Mouse (Mus musculus): ENCODE measurements around the gene Reln. TPM values are rescaled to one million over a fixed set of nuclear protein-coding genes. Genes with fewer than 3 reads are reported as not detected.

The Reln gene
- polyA plus RNA-seq, 1 experiment from 2014 or later, result 2.8 TPM

DNA sequence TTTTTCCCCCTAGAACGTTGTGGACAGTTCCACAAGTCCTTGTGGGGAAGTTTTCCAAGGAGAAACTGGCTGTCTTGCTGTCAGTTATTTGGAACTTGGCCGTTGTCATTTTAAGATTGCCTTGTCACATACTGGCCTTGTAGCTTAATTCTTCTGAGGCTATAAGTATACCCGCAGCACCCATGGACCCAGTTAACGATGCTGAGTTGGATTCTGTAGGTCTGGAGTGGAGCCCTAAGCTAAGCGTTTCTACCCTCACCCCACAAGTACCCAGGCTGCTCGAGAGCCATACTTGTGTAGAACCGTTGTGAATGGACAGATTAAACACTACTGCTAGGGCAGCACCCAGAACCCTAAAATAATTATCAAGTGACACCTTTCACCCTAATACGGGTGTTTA, 477.8 kb downstream of the Reln start:
- Histone ChIP-seq H3K4me2 (ENCODE audit: low read length) (no peak overlapping the region), H3K9ac (ENCODE audit: low read length) (no peak overlapping the region), H3K27ac (replicated peaks in 1 of 2; ENCODE audit: control insufficient read depth in 1 of 2, insufficient read depth in 1 of 2, low read depth in 2 of 2, low read length in 2 of 2) (no peak overlapping the region), H3K27me3 (ENCODE audit: control insufficient read depth, insufficient read depth, low read length) (peaks cover 12% of the 10 kb centered on the region; the same call in 1 of the 2 replicates), H3K4me3 (ENCODE audit: control insufficient read depth in 1 of 2, insufficient read depth in 1 of 2, low read depth in 1 of 2, low read length in 2 of 2) (no peak overlapping the region), H3K36me3 (ENCODE audit: control insufficient read depth, insufficient read depth, low read length) (no peaks in the 10 kb centered on the region), H3K4me1 (ENCODE audit: control insufficient read depth in 2 of 2, insufficient read depth in 2 of 2, low read length in 2 of 2) (peaks cover 2 to 3% of the 10 kb centered on the region in 2 experiments; a peak in 1 of 4 replicates), H3K9me3 (ENCODE audit: control insufficient read depth, low read length) (no peaks in the 10 kb centered on the region)
- ATAC-seq (ENCODE audit: insufficient number of reproducible peaks, insufficient read depth, low FRiP score, low read depth), result no peak
- 63% methylated on average over 8 of the region's 8 CpGs for WGBS

GRCm38 (mm10) chr5:21866311-21866712, 478.2 kb downstream of the Reln start:
- H3K4me3 ChIP-seq (ENCODE audit: control insufficient read depth in 1 of 2, insufficient read depth in 1 of 2, low read depth in 1 of 2, low read length in 2 of 2), result no peak overlapping the region
- no peak for ATAC-seq (ENCODE audit: insufficient number of reproducible peaks, insufficient read depth, low FRiP score, low read depth)
- no peak overlapping the region for H3K27ac ChIP-seq (replicated peaks in 1 of 2; ENCODE audit: control insufficient read depth in 1 of 2, insufficient read depth in 1 of 2, low read depth in 2 of 2, low read length in 2 of 2)

DNA sequence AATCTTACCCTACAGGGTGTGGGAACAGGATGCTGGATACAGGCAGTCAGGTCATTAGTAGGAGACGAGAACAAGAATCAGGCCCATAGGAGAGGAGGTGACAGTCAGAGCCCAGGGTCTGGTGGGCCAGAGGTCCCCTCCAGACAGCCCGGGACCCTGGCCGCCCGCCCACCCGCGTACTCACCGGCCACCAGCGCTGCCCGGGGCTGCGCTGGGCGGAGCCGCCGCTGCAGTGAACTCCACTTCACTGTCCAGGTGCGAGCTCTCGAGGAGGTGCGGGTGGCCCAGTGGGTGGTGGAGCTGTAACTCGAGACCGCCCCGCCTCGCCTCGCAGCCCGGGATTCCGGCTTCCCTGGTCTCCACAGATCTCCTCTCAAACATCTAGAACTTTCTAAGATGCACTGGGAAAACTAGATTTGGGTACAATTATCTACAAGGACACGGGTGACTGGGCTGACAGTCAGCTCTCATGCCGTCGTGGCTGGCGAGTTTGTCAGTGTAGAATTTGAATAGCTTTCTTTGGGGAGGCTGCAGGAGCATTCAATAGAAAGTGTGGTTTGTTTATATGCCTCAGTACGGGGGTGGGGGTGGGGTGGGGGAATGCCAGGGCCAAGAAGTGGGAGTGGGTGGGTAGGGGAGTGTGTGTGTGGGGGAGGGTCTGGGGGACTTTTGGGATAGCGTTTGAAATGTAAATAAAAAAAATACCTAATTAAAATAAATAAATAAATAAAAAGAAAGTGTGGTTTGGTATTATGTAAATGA, 479.0 kb downstream of the Reln start, which contains the start of gene Slc26a5:
TSS of gene Slc26a5 (minus strand) at position 259 of the 762 bp plus-strand sequence.
- Histone ChIP-seq H3K9me3 (ENCODE audit: control insufficient read depth, low read length) (no peaks in the 10 kb centered on the region), H3K9ac (ENCODE audit: low read length) (no peak within 1 kb of the TSS), H3K4me2 (ENCODE audit: low read length) (peak within 1 kb of the TSS; percentile 60), H3K4me3 (ENCODE audit: control insufficient read depth in 1 of 2, insufficient read depth in 1 of 2, low read depth in 1 of 2, low read length in 2 of 2) (peak within 1 kb of the TSS; percentile 8 to 23; a peak in 3 of 4 replicates), H3K4me1 (ENCODE audit: control insufficient read depth in 2 of 2, insufficient read depth in 2 of 2, low read length in 2 of 2) (peaks cover 2 to 3% of the 10 kb centered on the region in 2 experiments; a peak in 1 of 4 replicates), H3K27ac (replicated peaks in 1 of 2; ENCODE audit: control insufficient read depth in 1 of 2, insufficient read depth in 1 of 2, low read depth in 2 of 2, low read length in 2 of 2) (no peak within 1 kb of the TSS), H3K27me3 (ENCODE audit: control insufficient read depth, insufficient read depth, low read length) (peaks cover 12% of the 10 kb centered on the region; the same call in 1 of the 2 replicates), H3K36me3 (ENCODE audit: control insufficient read depth, insufficient read depth, low read length) (no peaks in the 10 kb centered on the region)
- under 1% methylated on average over 29 of the region's 29 CpGs for WGBS
- ATAC-seq (ENCODE audit: insufficient number of reproducible peaks, insufficient read depth, low FRiP score, low read depth), result 0 out of 2 replicates have a peak, but pooled peaks have one; percentile 21

More at GRCm38 (mm10) chr5:21866311-21866712, 478.2 kb downstream of the Reln start:
- H3K36me3 ChIP-seq (ENCODE audit: control insufficient read depth, insufficient read depth, low read length), result no peaks in the 10 kb centered on the region
- 19% methylated on average over 6 of the region's 6 CpGs for WGBS
- H3K4me1 ChIP-seq (ENCODE audit: control insufficient read depth in 2 of 2, insufficient read depth in 2 of 2, low read length in 2 of 2), result peaks cover 2 to 3% of the 10 kb centered on the region in 2 experiments; a peak in 1 of 4 replicates
- peaks cover 12% of the 10 kb centered on the region; the same call in 1 of the 2 replicates for H3K27me3 ChIP-seq (ENCODE audit: control insufficient read depth, insufficient read depth, low read length)
- peak overlapping the region; percentile 60 for H3K4me2 ChIP-seq (ENCODE audit: low read length)
- H3K9ac ChIP-seq (ENCODE audit: low read length), result no peak overlapping the region
- H3K9me3 ChIP-seq (ENCODE audit: control insufficient read depth, low read length), result no peaks in the 10 kb centered on the region

GRCm38 (mm10) chr5:21858653-21859052, 485.8 kb downstream of the Reln start:
- H3K27ac ChIP-seq (replicated peaks in 1 of 2; ENCODE audit: control insufficient read depth in 1 of 2, insufficient read depth in 1 of 2, low read depth in 2 of 2, low read length in 2 of 2), result no peak overlapping the region
- WGBS, result 80% methylated on average over 7 of the region's 7 CpGs

DNA sequence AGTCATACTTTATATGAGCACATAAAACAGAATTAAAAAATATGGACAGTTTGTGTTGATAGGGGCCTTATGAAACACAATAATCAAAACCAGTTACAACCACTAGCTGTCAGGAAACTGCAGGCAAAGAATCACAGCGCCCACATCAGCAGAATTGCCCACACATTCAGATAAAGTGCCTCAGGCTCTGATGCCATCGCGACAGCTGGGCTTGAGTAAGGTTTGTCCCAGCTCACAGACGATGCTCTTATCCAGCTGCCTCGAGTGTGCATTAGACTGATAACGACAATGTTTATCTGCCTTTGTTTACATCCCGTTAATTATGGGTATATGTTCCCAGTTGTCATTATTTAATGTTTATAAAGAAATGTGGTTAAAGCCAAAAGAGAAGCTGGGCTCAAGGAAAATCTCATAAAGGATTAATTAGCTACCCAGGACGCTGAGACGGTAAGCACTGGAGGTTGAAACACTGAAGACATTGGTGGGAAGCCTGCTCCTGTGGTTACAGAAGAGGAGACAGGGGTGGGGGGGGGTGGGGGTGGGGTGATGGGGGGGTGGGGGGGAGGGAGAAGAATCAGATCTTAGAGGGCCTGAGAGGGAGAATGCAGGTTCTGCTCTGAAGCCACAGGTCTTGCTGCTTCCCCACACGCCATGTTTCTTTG, 492.7 kb downstream of the Reln start:
- Histone ChIP-seq H3K36me3 (ENCODE audit: control insufficient read depth, insufficient read depth, low read length) (no peaks in the 10 kb centered on the region), H3K9me3 (ENCODE audit: control insufficient read depth, low read length) (no peaks in the 10 kb centered on the region), H3K27ac (replicated peaks in 1 of 2; ENCODE audit: control insufficient read depth in 1 of 2, insufficient read depth in 1 of 2, low read depth in 2 of 2, low read length in 2 of 2) (no peak overlapping the region), H3K4me1 (ENCODE audit: control insufficient read depth in 2 of 2, insufficient read depth in 2 of 2, low read length in 2 of 2) (no peaks in the 10 kb centered on the region), H3K4me3 (ENCODE audit: control insufficient read depth in 1 of 2, insufficient read depth in 1 of 2, low read depth in 1 of 2, low read length in 2 of 2) (no peak overlapping the region), H3K4me2 (ENCODE audit: low read length) (no peak overlapping the region), H3K9ac (ENCODE audit: low read length) (no peak overlapping the region), H3K27me3 (ENCODE audit: control insufficient read depth, insufficient read depth, low read length) (no peaks in the 10 kb centered on the region)
- ATAC-seq (ENCODE audit: insufficient number of reproducible peaks, insufficient read depth, low FRiP score, low read depth), result no peak
- 43% methylated on average over 10 of the region's 10 CpGs for WGBS

More at GRCm38 (mm10) chr5:21858653-21859052, 485.8 kb downstream of the Reln start:
- no peak overlapping the region for H3K9ac ChIP-seq (ENCODE audit: low read length)
- H3K4me2 ChIP-seq (ENCODE audit: low read length), result no peak overlapping the region
- H3K27me3 ChIP-seq (ENCODE audit: control insufficient read depth, insufficient read depth, low read length), result no peaks in the 10 kb centered on the region
- no peaks in the 10 kb centered on the region for H3K36me3 ChIP-seq (ENCODE audit: control insufficient read depth, insufficient read depth, low read length)
- ATAC-seq (ENCODE audit: insufficient number of reproducible peaks, insufficient read depth, low FRiP score, low read depth), result no peak
- H3K9me3 ChIP-seq (ENCODE audit: control insufficient read depth, low read length), result no peaks in the 10 kb centered on the region
- no peaks in the 10 kb centered on the region for H3K4me1 ChIP-seq (ENCODE audit: control insufficient read depth in 2 of 2, insufficient read depth in 2 of 2, low read length in 2 of 2)
- H3K4me3 ChIP-seq (ENCODE audit: control insufficient read depth in 1 of 2, insufficient read depth in 1 of 2, low read depth in 1 of 2, low read length in 2 of 2), result no peak overlapping the region

DNA sequence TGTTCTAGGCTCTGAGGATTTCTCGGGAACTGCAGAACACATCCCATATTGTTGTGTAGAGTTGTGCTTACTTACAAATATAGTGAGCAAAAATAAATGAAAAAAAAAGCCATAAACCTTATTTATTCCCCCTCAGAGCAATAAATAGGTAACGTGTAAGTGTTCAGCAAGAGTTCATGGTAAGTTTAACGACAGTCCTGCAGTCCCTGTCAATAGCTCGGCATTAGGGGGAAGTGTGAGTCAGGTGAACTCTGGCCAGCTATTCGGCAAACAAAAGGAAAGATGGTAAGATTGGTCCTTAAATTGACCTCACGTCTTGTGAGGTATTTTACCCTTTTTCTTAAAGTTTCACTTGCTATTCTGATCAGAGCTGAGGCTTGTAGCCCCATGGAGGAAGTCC, 497.1 kb downstream of the Reln start:
- Histone ChIP-seq H3K9me3 (ENCODE audit: control insufficient read depth, low read length) (no peaks in the 10 kb centered on the region), H3K36me3 (ENCODE audit: control insufficient read depth, insufficient read depth, low read length) (no peaks in the 10 kb centered on the region), H3K9ac (ENCODE audit: low read length) (no peak overlapping the region), H3K4me1 (ENCODE audit: control insufficient read depth in 2 of 2, insufficient read depth in 2 of 2, low read length in 2 of 2) (no peaks in the 10 kb centered on the region), H3K4me3 (ENCODE audit: control insufficient read depth in 1 of 2, insufficient read depth in 1 of 2, low read depth in 1 of 2, low read length in 2 of 2) (no peak overlapping the region), H3K4me2 (ENCODE audit: low read length) (no peak overlapping the region), H3K27ac (replicated peaks in 1 of 2; ENCODE audit: control insufficient read depth in 1 of 2, insufficient read depth in 1 of 2, low read depth in 2 of 2, low read length in 2 of 2) (no peak overlapping the region), H3K27me3 (ENCODE audit: control insufficient read depth, insufficient read depth, low read length) (no peaks in the 10 kb centered on the region)
- 74% methylated on average over 6 of the region's 6 CpGs for WGBS
- ATAC-seq (ENCODE audit: insufficient number of reproducible peaks, insufficient read depth, low FRiP score, low read depth), result no peak

DNA sequence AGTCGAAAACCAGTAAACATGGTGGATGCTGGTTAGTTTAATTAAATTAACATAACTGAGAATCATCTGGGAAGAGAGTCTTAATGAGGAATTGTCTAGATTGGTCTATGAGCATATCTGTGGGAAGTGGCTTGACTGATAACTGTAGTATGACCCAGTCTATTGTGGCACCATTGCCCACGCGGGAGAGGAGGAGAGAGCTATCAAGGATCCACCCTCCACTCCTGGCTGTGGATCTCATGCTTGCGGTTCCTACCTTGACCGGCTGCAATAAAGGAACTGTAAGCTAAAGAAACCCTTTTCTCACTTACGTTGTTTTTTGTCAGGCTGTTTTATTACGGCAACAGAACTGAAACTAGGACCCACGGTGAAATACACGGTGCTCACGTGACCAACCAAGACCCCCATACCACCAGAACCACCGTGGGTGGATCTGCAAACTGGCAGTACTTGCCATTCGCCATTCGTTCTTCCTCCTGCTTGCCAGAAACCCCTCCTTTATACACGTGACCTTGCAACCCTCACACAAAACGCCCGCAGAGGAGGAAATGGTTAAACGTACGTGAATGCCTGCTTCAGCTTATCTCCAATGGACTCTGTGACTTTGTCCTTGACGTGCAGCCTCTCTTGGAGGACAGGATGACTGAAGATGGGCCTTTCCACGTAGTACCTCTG, 497.7 kb downstream of the Reln start:
- H3K9me3 ChIP-seq (ENCODE audit: control insufficient read depth, low read length), result no peaks in the 10 kb centered on the region
- no peak for ATAC-seq (ENCODE audit: insufficient number of reproducible peaks, insufficient read depth, low FRiP score, low read depth)
- H3K36me3 ChIP-seq (ENCODE audit: control insufficient read depth, insufficient read depth, low read length), result no peaks in the 10 kb centered on the region
- H3K4me1 ChIP-seq (ENCODE audit: control insufficient read depth in 2 of 2, insufficient read depth in 2 of 2, low read length in 2 of 2), result no peaks in the 10 kb centered on the region
- WGBS, result 72% methylated on average over 20 of the region's 20 CpGs
- H3K4me2 ChIP-seq (ENCODE audit: low read length), result no peak overlapping the region
- no peaks in the 10 kb centered on the region for H3K27me3 ChIP-seq (ENCODE audit: control insufficient read depth, insufficient read depth, low read length)
- H3K4me3 ChIP-seq (ENCODE audit: control insufficient read depth in 1 of 2, insufficient read depth in 1 of 2, low read depth in 1 of 2, low read length in 2 of 2), result no peak overlapping the region
- no peak overlapping the region for H3K9ac ChIP-seq (ENCODE audit: low read length)
- H3K27ac ChIP-seq (replicated peaks in 1 of 2; ENCODE audit: control insufficient read depth in 1 of 2, insufficient read depth in 1 of 2, low read depth in 2 of 2, low read length in 2 of 2), result no peak overlapping the region
